Mouse (Mus musculus): ENCODE results near the gene Pikfyve.

DNA sequence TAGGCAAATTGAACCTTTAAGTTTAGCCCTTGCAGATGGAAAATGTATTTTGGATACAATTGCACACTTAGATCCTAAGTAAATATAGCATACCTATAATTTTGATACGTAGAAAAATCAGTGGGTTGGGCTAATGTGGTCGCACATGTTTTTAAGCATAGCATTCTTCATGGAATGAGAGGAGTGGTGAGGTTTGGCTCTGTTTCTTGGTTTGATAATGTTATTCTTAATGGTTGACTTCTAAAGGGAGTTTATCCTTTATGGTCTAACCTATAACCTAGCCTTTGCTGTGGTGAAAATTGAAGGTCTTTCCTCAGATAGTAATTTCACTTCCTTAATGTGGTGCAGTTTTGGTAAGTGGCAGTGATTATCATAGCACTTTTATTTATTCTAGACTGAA lies 12.4 kb downstream of the Pikfyve start:
- no peak for TF ChIP-seq CTCF (IDR thresholded peaks at IDR 0.05; ENCODE audit: low read depth)
- no peak for TF ChIP-seq EP300 (IDR thresholded peaks at IDR 0.05; ENCODE audit: low read depth)
